Mouse (Mus musculus) G1E (cell line): Measurements from ENCODE around the gene Mtus2. TPM values are rescaled to one million over a fixed set of nuclear protein-coding genes. Genes with fewer than 3 reads are reported as not detected.

Source experiments
- ATAC-seq: 2 replicates; pipeline ENCODE4 v1.8.0; 2016; ENCODE audit warnings: mild to moderate bottlenecking; ENCODE audit not compliant: insufficient number of reproducible peaks, poor library complexity, low FRiP score, severe bottlenecking; ENCODE audit errors: extremely low read depth
- DNase-seq: peaks from one replicate; pipeline ENCODE4 v3.0.0; 2012; ENCODE audit warnings: low spot score
- H3K27me3 ChIP-seq: 2 replicates; pipeline ENCODE4 v1.6.1; 2012; ENCODE audit warnings: mild to moderate bottlenecking, low read length, inconsistent platforms; ENCODE audit not compliant: insufficient read depth
- H3K36me3 ChIP-seq: replicated peaks from 2 replicates; pipeline ENCODE3; 2012; ENCODE audit warnings: mild to moderate bottlenecking, inconsistent platforms
- H3K4me1 ChIP-seq: 2 replicates; pipeline ENCODE4 v1.6.1; 2012; ENCODE audit warnings: low read depth, low read length, inconsistent platforms, mixed read lengths; ENCODE audit not compliant: insufficient read depth
- H3K4me3 ChIP-seq: 2 replicates; pipeline ENCODE4 v1.5.1; 2012; ENCODE audit warnings: low read depth, mild to moderate bottlenecking, inconsistent platforms, low read length, moderate library complexity, mixed read lengths
- H3K9me3 ChIP-seq: replicated peaks from 2 replicates; pipeline ENCODE4 v1.6.1; 2012; ENCODE audit warnings: inconsistent platforms
- CTCF ChIP-seq: IDR thresholded peaks from 2 replicates; pipeline ENCODE4 v1.5.1; 2012; ENCODE audit warnings: low read depth, low read length, inconsistent platforms, mixed read lengths
- GATA1 ChIP-seq: IDR thresholded peaks from 2 replicates; pipeline ENCODE4 v1.6.1; 2012; ENCODE audit warnings: borderline replicate concordance, low read length, inconsistent platforms, mixed read lengths
- GATA2 ChIP-seq: IDR thresholded peaks from 2 replicates; pipeline ENCODE4 v1.6.1; 2012; ENCODE audit warnings: low read depth, low read length, inconsistent platforms, borderline replicate concordance
- POLR2AphosphoS5 ChIP-seq: IDR thresholded peaks from 2 replicates; pipeline ENCODE4 v1.6.1; 2012; ENCODE audit warnings: low read depth, low read length, inconsistent platforms; ENCODE audit not compliant: insufficient replicate concordance
- TAL1 ChIP-seq: conservative IDR thresholded peaks from 2 replicates; pipeline ENCODE4 v1.6.1; 2012; ENCODE audit warnings: low read depth, low read length, inconsistent platforms, mixed read lengths
- polyA plus RNA-seq: library from polyadenylated mRNA; stranded (reverse); fragments of >175 nt; gene quantifications from 2 replicates; pipeline ENCODE4 v1.2.3, GENCODE M21; 2012
- total RNA-seq, 2 experiments: library from RNA; stranded (forward) in 1 of 2; stranded (reverse) in 1 of 2; fragments of 200-1000 nt in 1 of 2; fragments of >200 nt in 1 of 2; fragmentation: Nextera tagmentation in 1 of 2; gene quantifications; 2 replicates each; pipeline ENCODE4 v1.2.3; 2014 to 2017

The Mtus2 gene
- total and polyA plus RNA-seq, 3 experiments: 1.1 TPM; not detected in 2

- TF ChIP-seq TAL1: no peak
- TF ChIP-seq POLR2AphosphoS5: no peak
- no peak for TF ChIP-seq GATA2
- no peak for TF ChIP-seq CTCF
- no peak for TF ChIP-seq GATA1
- Histone ChIP-seq H3K4me3 (no peak overlapping the region), H3K4me1 (no peaks in the 10 kb centered on the region), H3K27me3 (no peaks in the 10 kb centered on the region), H3K36me3 (no peaks in the 10 kb centered on the region), H3K9me3 (peaks cover 69% of the 10 kb centered on the region)
- DNase-seq: no peak
- no peak for ATAC-seq
Observed at GRCm38 (mm10) chr5:148248236-148248635, 291.1 kb downstream of the Mtus2 start.

DNA sequence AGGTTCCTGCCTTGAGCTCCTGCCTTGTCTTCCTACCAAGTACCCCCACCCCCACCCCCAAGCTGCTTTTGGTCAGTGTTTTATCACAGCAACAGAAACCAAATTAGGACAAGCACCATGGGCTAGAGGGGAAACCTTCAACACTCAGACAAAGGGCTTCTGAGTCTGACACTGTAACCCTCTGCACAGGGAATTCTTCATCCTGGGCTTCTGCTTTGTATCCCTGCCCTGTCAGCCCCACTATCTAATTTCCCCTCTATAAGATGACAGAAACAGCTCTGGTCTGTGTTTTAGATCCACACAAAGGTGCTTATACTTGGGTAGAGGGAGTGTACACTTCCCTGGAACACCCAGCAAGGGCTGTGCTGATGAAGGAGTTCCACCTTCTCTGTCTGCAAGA lies 294.7 kb downstream of the Mtus2 start:
- Histone ChIP-seq H3K4me1 (no peaks in the 10 kb centered on the region), H3K4me3 (no peak overlapping the region), H3K36me3 (no peaks in the 10 kb centered on the region), H3K9me3 (peaks cover 74% of the 10 kb centered on the region), H3K27me3 (no peaks in the 10 kb centered on the region)
- DNase-seq: no peak
- TF ChIP-seq GATA1 (no peak), POLR2AphosphoS5 (no peak), TAL1 (no peak), CTCF (no peak), GATA2 (no peak)
- ATAC-seq: no peak

DNA sequence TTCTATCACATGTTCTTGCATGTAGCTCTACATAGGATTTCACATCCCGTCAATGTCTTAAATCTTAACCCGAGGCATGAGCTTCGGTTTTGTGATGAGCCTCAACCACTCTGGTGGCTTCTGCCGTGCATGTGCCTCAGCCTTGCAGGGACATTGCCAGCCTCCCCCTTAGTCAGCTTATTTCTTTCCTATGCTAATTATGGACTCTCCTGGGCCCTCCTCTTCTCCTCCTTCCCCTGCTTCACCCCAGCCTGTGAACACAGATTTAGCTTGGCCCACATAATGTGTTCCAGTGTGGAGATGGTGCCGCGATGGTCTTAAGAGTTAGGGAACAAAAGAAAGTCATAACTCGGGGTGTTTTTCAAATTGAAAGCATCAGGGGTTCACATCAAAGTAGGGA lies 304.9 kb downstream of the Mtus2 start:
- no peak for DNase-seq
- H3K9me3 ChIP-seq: peaks cover 57% of the 10 kb centered on the region
- H3K4me3 ChIP-seq: no peak overlapping the region
- no peaks in the 10 kb centered on the region for H3K27me3 ChIP-seq
- H3K36me3 ChIP-seq: no peaks in the 10 kb centered on the region
- no peaks in the 10 kb centered on the region for H3K4me1 ChIP-seq
- TF ChIP-seq TAL1: no peak
- no peak for ATAC-seq

GRCm38 (mm10) chr5:148264819-148265707 lies 307.9 kb downstream of the Mtus2 start:
- Histone ChIP-seq H3K4me1 (no peaks in the 10 kb centered on the region), H3K9me3 (peaks cover 53% of the 10 kb centered on the region), H3K27me3 (no peaks in the 10 kb centered on the region), H3K4me3 (no peak overlapping the region), H3K36me3 (no peaks in the 10 kb centered on the region)
- ATAC-seq (no peak), DNase-seq (no peak)
- TF ChIP-seq GATA1 (no peak), POLR2AphosphoS5 (no peak), CTCF (no peak), GATA2 (no peak), TAL1 (no peak)

GRCm38 (mm10) chr5:148266841-148267240 lies 309.7 kb downstream of the Mtus2 start:
- H3K4me1 ChIP-seq: no peaks in the 10 kb centered on the region
- H3K36me3 ChIP-seq: no peaks in the 10 kb centered on the region
- no peak overlapping the region for H3K4me3 ChIP-seq
- no peak for DNase-seq
- H3K9me3 ChIP-seq: peaks cover 47% of the 10 kb centered on the region
- ATAC-seq: no peak
- no peaks in the 10 kb centered on the region for H3K27me3 ChIP-seq
- TF ChIP-seq GATA2 (no peak), TAL1 (no peak), CTCF (no peak), POLR2AphosphoS5 (no peak), GATA1 (no peak)

DNA sequence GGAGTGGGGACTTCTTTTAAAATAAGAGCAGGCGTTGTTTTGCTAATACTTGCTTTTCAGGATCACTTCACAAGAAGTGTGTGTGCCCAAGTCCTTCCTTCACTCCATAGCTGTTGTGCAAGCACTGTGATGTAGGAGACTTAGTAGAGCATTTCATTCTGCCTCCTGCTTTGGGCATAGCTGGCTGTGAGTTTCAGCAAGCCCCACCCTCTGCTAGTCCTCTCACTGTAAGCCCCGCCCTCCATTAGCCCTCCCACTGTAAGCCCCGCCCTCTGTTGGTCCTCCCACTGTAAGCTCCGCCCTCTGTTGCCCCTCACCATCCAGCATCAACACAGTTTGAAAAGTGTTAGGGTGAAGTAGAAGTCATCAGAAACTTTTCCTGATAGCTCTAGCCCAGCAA lies 310.3 kb downstream of the Mtus2 start:
- H3K9me3 ChIP-seq: peaks cover 47% of the 10 kb centered on the region
- no peaks in the 10 kb centered on the region for H3K4me1 ChIP-seq
- DNase-seq (no peak), ATAC-seq (no peak)
- TF ChIP-seq CTCF (no peak), GATA2 (no peak), POLR2AphosphoS5 (no peak), TAL1 (no peak), GATA1 (no peak)
- no peaks in the 10 kb centered on the region for H3K27me3 ChIP-seq
- H3K36me3 ChIP-seq: no peaks in the 10 kb centered on the region
- H3K4me3 ChIP-seq: no peak overlapping the region
